Mouse (Mus musculus) forebrain, embryonic 14.5 days (tissue): ENCODE measurements at regions not wholly inside any gene's neighbourhood (a gene's known extent, or its start where the extent isn't known, plus 50 kb on each side); places are given as distances from the start of the nearest gene placed in this dataset.
A peak's percentile ranks its signal among the peaks of the same experiment; 100 is the strongest.

ENCODE experiments used
- ATAC-seq: fragments of 200-750 bp; cut with Nextera tagmentation; 2 replicates; pipeline ENCODE4 v1.8.0; 2017; ENCODE audit warnings: mild to moderate bottlenecking, moderate library complexity
- DNase-seq: peaks from one replicate; pipeline ENCODE4 v3.0.0-alpha.2; 2015; ENCODE audit warnings: low spot score
- H3K27ac ChIP-seq: fragments of 300-500 bp; sonication (generic); 2 replicates; pipeline ENCODE4 v1.5.1; 2014; ENCODE audit warnings: low read depth, mild to moderate bottlenecking, control low read depth, low read length, moderate library complexity
- H3K27me3 ChIP-seq: fragments of 300-500 bp; sonication (generic); replicated peaks from 2 replicates; pipeline ENCODE4 v1.6.1; 2014; ENCODE audit warnings: low read length, control low read depth, mixed read lengths; ENCODE audit not compliant: control insufficient read depth, insufficient read depth
- H3K36me3 ChIP-seq: fragments of 300-500 bp; sonication (generic); 2 replicates; pipeline ENCODE4 v1.6.1; 2014; ENCODE audit warnings: low read length, control low read depth; ENCODE audit not compliant: control insufficient read depth, insufficient read depth
- H3K4me1 ChIP-seq: fragments of 300-500 bp; sonication (generic); 2 replicates; pipeline ENCODE4 v1.6.1; 2014; ENCODE audit warnings: antibody characterized with exemption, low read length, control low read depth; ENCODE audit not compliant: control insufficient read depth, insufficient read depth
- H3K4me2 ChIP-seq: fragments of 300-500 bp; sonication (generic); 2 replicates; pipeline ENCODE4 v1.6.1; 2014; ENCODE audit warnings: mild to moderate bottlenecking, control low read depth, low read length
- H3K4me3 ChIP-seq: fragments of 300-500 bp; sonication (generic); 2 replicates; pipeline ENCODE4 v1.5.1; 2014; ENCODE audit warnings: low read depth, low read length, control low read depth
- H3K9ac ChIP-seq: fragments of 300-500 bp; sonication (generic); 2 replicates; pipeline ENCODE4 v1.6.1; 2014; ENCODE audit warnings: mild to moderate bottlenecking, low read length, control low read depth, moderate library complexity
- H3K9me3 ChIP-seq: fragments of 300-500 bp; sonication (generic); replicated peaks from 2 replicates; pipeline ENCODE4 v1.6.1; 2016; ENCODE audit warnings: low read length, control low read depth, mixed read lengths; ENCODE audit not compliant: control insufficient read depth
- WGBS: fragments of 180-500 bp; shearing (Covaris S2); extraction: QIAGEN DNeasy Blood & Tissue Kit; methylation state at CpG from one replicate; pipeline ENCODE4 v1.1.7; 2014; 5-methylcytosine and 5-hydroxymethylcytosine counted together

- Histone ChIP-seq H3K4me1 (peaks cover 24% of the 10 kb centered on the region), H3K9ac (peak overlapping the region; percentile 29; the same call in 1 of the 2 replicates), H3K9me3 (no peaks in the 10 kb centered on the region), H3K4me2 (peak overlapping the region; percentile 42), H3K4me3 (no peak overlapping the region), H3K27me3 (no peaks in the 10 kb centered on the region), H3K27ac (peak overlapping the region; percentile 65; the same call in 1 of the 2 replicates), H3K36me3 (no peaks in the 10 kb centered on the region)
- WGBS, result 9% methylated on average over 18 of the region's 18 CpGs
- DNase-seq (no peak), ATAC-seq (peak; percentile 80)
Observed at GRCm38 (mm10) chr12:80022181-80023106, 90.4 kb downstream of the Zfp36l1 start.

- Histone ChIP-seq H3K36me3 (no peaks in the 10 kb centered on the region), H3K4me2 (no peak overlapping the region), H3K4me3 (no peak overlapping the region), H3K9me3 (no peaks in the 10 kb centered on the region), H3K27me3 (no peaks in the 10 kb centered on the region), H3K9ac (no peak overlapping the region), H3K27ac (0 out of 2 replicates have a peak overlapping the region, but pooled peaks have one; percentile 65), H3K4me1 (peaks cover 24% of the 10 kb centered on the region)
- peak; percentile 36 for DNase-seq
- ATAC-seq, result peak; percentile 37; the same call in 1 of the 2 replicates
- WGBS, result 2% methylated on average over 6 of the region's 6 CpGs
Observed at GRCm38 (mm10) chr12:80021030-80021473, 91.8 kb downstream of the Zfp36l1 start.

- H3K27me3 ChIP-seq, result no peaks in the 10 kb centered on the region
- WGBS, result 89% methylated on average over 8 of the region's 8 CpGs
- no peak overlapping the region for H3K4me3 ChIP-seq
- no peaks in the 10 kb centered on the region for H3K9me3 ChIP-seq
- no peaks in the 10 kb centered on the region for H3K36me3 ChIP-seq
- ATAC-seq, result no peak
- peaks cover 29% of the 10 kb centered on the region for H3K4me1 ChIP-seq
- no peak overlapping the region for H3K4me2 ChIP-seq
- DNase-seq, result no peak
- no peak overlapping the region for H3K9ac ChIP-seq
- H3K27ac ChIP-seq, result no peak overlapping the region
Observed at GRCm38 (mm10) chr12:80018086-80018485, 94.7 kb downstream of the Zfp36l1 start.

GRCm38 (mm10) chr12:80017376-80017929, 95.4 kb downstream of the Zfp36l1 start:
- DNase-seq (no peak), ATAC-seq (no peak)
- H3K9ac ChIP-seq, result no peak overlapping the region
- H3K4me2 ChIP-seq, result no peak overlapping the region
- H3K27me3 ChIP-seq, result no peaks in the 10 kb centered on the region
- H3K36me3 ChIP-seq, result no peaks in the 10 kb centered on the region
- 87% methylated on average over 8 of the region's 8 CpGs for WGBS
- H3K9me3 ChIP-seq, result no peaks in the 10 kb centered on the region
- H3K4me1 ChIP-seq, result peaks cover 25% of the 10 kb centered on the region
- H3K4me3 ChIP-seq, result no peak overlapping the region
- no peak overlapping the region for H3K27ac ChIP-seq

GRCm38 (mm10) chr12:80015938-80016337, 96.9 kb downstream of the Zfp36l1 start:
- H3K9me3 ChIP-seq, result no peaks in the 10 kb centered on the region
- no peaks in the 10 kb centered on the region for H3K36me3 ChIP-seq
- H3K27me3 ChIP-seq, result no peaks in the 10 kb centered on the region
- no peak overlapping the region for H3K9ac ChIP-seq
- ATAC-seq (no peak), DNase-seq (no peak)
- no peak overlapping the region for H3K4me2 ChIP-seq
- peaks cover 11% of the 10 kb centered on the region for H3K4me1 ChIP-seq
- no peak overlapping the region for H3K4me3 ChIP-seq
- WGBS, result 76% methylated on average over 1 of the region's 1 CpGs
- H3K27ac ChIP-seq, result no peak overlapping the region

- peak; percentile 37; the same call in 1 of the 2 replicates for ATAC-seq
- H3K9ac ChIP-seq, result no peak overlapping the region
- H3K9me3 ChIP-seq, result no peaks in the 10 kb centered on the region
- peak overlapping the region; percentile 29; the same call in 1 of the 2 replicates for H3K27ac ChIP-seq
- no peaks in the 10 kb centered on the region for H3K36me3 ChIP-seq
- no peak for DNase-seq
- 78% methylated on average over 7 of the region's 7 CpGs for whole genome bisulfite sequencing
- H3K27me3 ChIP-seq, result no peaks in the 10 kb centered on the region
- no peak overlapping the region for H3K4me3 ChIP-seq
- H3K4me1 ChIP-seq, result peaks cover 8% of the 10 kb centered on the region; the same call in 1 of the 2 replicates
- H3K4me2 ChIP-seq, result peak overlapping the region; percentile 30; the same call in 1 of the 2 replicates
Observed at GRCm38 (mm10) chr12:80014598-80014983, 98.2 kb downstream of the Zfp36l1 start.

GRCm38 (mm10) chr12:80013904-80014597, 98.8 kb downstream of the Zfp36l1 start:
- no peak overlapping the region for H3K9ac ChIP-seq
- peaks cover 8% of the 10 kb centered on the region; the same call in 1 of the 2 replicates for H3K4me1 ChIP-seq
- H3K9me3 ChIP-seq, result no peaks in the 10 kb centered on the region
- no peak overlapping the region for H3K4me3 ChIP-seq
- DNase-seq (peak; percentile 67), ATAC-seq (peak; percentile 61)
- H3K27me3 ChIP-seq, result no peaks in the 10 kb centered on the region
- no peaks in the 10 kb centered on the region for H3K36me3 ChIP-seq
- peak overlapping the region; percentile 30; the same call in 1 of the 2 replicates for H3K4me2 ChIP-seq
- WGBS, result 21% methylated on average over 14 of the region's 14 CpGs
- peak overlapping the region; percentile 29; the same call in 1 of the 2 replicates for H3K27ac ChIP-seq

GRCm38 (mm10) chr12:80013577-80013903, 99.3 kb downstream of the Zfp36l1 start:
- Histone ChIP-seq H3K4me2 (peak overlapping the region; percentile 30; the same call in 1 of the 2 replicates), H3K9ac (no peak overlapping the region), H3K27ac (peak overlapping the region; percentile 58), H3K36me3 (no peaks in the 10 kb centered on the region), H3K27me3 (no peaks in the 10 kb centered on the region), H3K4me3 (no peak overlapping the region), H3K4me1 (peaks cover 8% of the 10 kb centered on the region; the same call in 1 of the 2 replicates), H3K9me3 (no peaks in the 10 kb centered on the region)
- DNase-seq (no peak), ATAC-seq (no peak; the same call in 1 of the 2 replicates)
- WGBS, result 70% methylated on average over 6 of the region's 6 CpGs
